Mouse (Mus musculus) spleen, postnatal 36 days (tissue): Measurements from ENCODE around the gene Slc17a9.

ENCODE experiments used
- DNase-seq, 2 experiments: peaks; one replicate each; pipeline ENCODE4 v3.0.0; 2022; ENCODE audit warnings: low spot score in 2 of 2, mixed read lengths in 1 of 2

The Slc17a9 gene

GRCm38 (mm10) chr2:180724585-180725413 is at the start of gene Slc17a9:
Gene Slc17a9 (plus strand): TSS chr2:180725263.
- peak; percentile 85 to 86 for DNase-seq

GRCm38 (mm10) chr2:180676706-180677105 is 48.4 kb upstream of the Slc17a9 start:
- no peak for DNase-seq

GRCm38 (mm10) chr2:180678609-180679140 is 46.4 kb upstream of the Slc17a9 start:
- DNase-seq, result peak; percentile 62 to 78

GRCm38 (mm10) chr2:180681225-180681624 is 43.8 kb upstream of the Slc17a9 start:
- no peak for DNase-seq

- no peak for DNase-seq
These were observed 41.5 kb upstream of the Slc17a9 start for GRCm38 (mm10) chr2:180683524-180683923.

- no peak for DNase-seq
These were observed 41.0 kb upstream of the Slc17a9 start for GRCm38 (mm10) chr2:180684031-180684430.

- no peak for DNase-seq
These were observed 35.2 kb upstream of the Slc17a9 start for GRCm38 (mm10) chr2:180689841-180690240.

- no peak for DNase-seq
These were observed 32.4 kb upstream of the Slc17a9 start for GRCm38 (mm10) chr2:180692630-180693029.

GRCm38 (mm10) chr2:180695176-180695575 is 29.9 kb upstream of the Slc17a9 start:
- DNase-seq, result peak; percentile 34 to 44

- DNase-seq, result no peak
These were observed 24.6 kb upstream of the Slc17a9 start for GRCm38 (mm10) chr2:180700457-180700856.

- no peak for DNase-seq
These were observed 23.9 kb upstream of the Slc17a9 start for GRCm38 (mm10) chr2:180701053-180701766.

GRCm38 (mm10) chr2:180701767-180702621 is 23.1 kb upstream of the Slc17a9 start:
- DNase-seq, result peak; percentile 90 to 92

- no peak for DNase-seq
These were observed 22.3 kb upstream of the Slc17a9 start for GRCm38 (mm10) chr2:180702701-180703149.

GRCm38 (mm10) chr2:180703175-180703574 is 21.9 kb upstream of the Slc17a9 start:
- DNase-seq, result no peak

- no peak for DNase-seq
These were observed 21.3 kb upstream of the Slc17a9 start for GRCm38 (mm10) chr2:180703645-180704359.

- peak in 1 of 2 experiments; percentile 45 for DNase-seq
These were observed 20.5 kb upstream of the Slc17a9 start for GRCm38 (mm10) chr2:180704591-180704990.

- peak; percentile 65 to 66 for DNase-seq
These were observed 20.0 kb upstream of the Slc17a9 start for GRCm38 (mm10) chr2:180705066-180705465.

- DNase-seq, result no peak
These were observed 19.1 kb upstream of the Slc17a9 start for GRCm38 (mm10) chr2:180705975-180706374.

GRCm38 (mm10) chr2:180709023-180709922 is 15.8 kb upstream of the Slc17a9 start:
- no peak for DNase-seq

- peak; percentile 96 for DNase-seq
These were observed 15.2 kb upstream of the Slc17a9 start, which contains the start of the genes Dido1 and Gid8 for GRCm38 (mm10) chr2:180709923-180710272. Gene Dido1 (minus strand): TSS chr2:180709999. Gene Gid8 (plus strand): TSS chr2:180710117.
